Mouse (Mus musculus): ENCODE results near the gene Acsl5. TPM values are rescaled to one million over a fixed set of nuclear protein-coding genes. Genes with fewer than 3 reads are reported as not detected.

Gene Acsl5
- polyA plus RNA-seq, 1 experiment from 2014 or later, result 19.8 TPM

DNA sequence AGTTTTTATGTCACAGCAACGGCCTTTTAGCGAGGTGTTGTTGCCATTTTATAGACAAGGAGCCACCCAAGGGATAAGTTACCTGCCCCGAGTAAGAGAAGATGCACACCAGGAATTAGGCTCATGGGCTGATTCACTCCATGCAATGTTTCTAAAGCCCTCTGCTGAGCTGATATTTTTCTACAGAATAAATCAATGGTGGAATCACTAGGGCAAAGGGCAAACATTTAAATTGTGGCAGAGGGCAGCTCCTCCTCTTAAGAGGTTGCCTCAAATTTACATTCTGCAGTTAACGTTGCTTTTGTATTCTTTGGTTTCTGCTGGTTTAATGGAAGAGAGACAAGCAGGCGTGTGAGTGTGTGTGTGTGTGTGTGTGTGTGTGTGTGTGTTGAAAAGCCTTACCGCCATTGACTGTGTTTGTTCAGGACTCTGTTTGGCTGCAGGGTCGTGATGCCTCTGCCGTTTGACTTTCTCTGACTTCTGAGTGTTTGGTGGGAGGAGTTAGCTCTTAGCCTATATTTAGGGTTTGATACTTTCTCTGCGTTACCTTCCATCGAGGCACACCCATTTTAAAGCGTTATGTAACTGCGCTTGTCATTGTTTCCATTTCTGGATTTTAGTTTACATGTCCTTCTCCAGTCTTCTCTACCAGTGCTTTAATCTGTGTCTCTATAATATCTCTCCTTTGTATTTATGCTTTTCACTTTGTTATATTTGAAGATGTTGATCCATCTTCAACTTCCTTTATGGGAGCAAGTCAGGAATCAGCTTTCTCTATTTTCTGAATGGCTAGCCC is 8.8 kb downstream of the Acsl5 start:
- H3K4me3 ChIP-seq (ENCODE audit: low read depth, low read length), result no peak overlapping the region
- H3K9ac ChIP-seq (ENCODE audit: low read length), result no peak overlapping the region
- no peak overlapping the region for H3K4me2 ChIP-seq (ENCODE audit: low read depth, severe bottlenecking)
- H3K36me3 ChIP-seq (ENCODE audit: control insufficient read depth, insufficient read depth, low read length), result no peaks in the 10 kb centered on the region
- H3K27ac ChIP-seq (replicated peaks; ENCODE audit: low read depth, low read length), result no peak overlapping the region
- 78% methylated on average over 12 of the region's 12 CpGs for WGBS
- H3K4me1 ChIP-seq (ENCODE audit: control insufficient read depth, insufficient read depth, low read length), result no peaks in the 10 kb centered on the region
- DNase-seq (ENCODE audit: low spot score) (no peak), ATAC-seq (ENCODE audit: insufficient number of reproducible peaks, low FRiP score, low TSS enrichment, low read depth) (no peak)
- no peaks in the 10 kb centered on the region for H3K9me3 ChIP-seq (ENCODE audit: control insufficient read depth, low read length)
- no peaks in the 10 kb centered on the region for H3K27me3 ChIP-seq (ENCODE audit: control insufficient read depth, insufficient read depth, low read length)

GRCm38 (mm10) chr19:55265269-55265668 is 13.5 kb downstream of the Acsl5 start:
- no peak for ATAC-seq (ENCODE audit: insufficient number of reproducible peaks, low FRiP score, low TSS enrichment, low read depth)
- Histone ChIP-seq H3K4me3 (ENCODE audit: low read depth, low read length) (no peak overlapping the region), H3K9me3 (ENCODE audit: control insufficient read depth, low read length) (no peaks in the 10 kb centered on the region), H3K27me3 (ENCODE audit: control insufficient read depth, insufficient read depth, low read length) (no peaks in the 10 kb centered on the region), H3K36me3 (ENCODE audit: control insufficient read depth, insufficient read depth, low read length) (no peaks in the 10 kb centered on the region), H3K4me2 (ENCODE audit: low read depth, severe bottlenecking) (no peak overlapping the region), H3K27ac (replicated peaks; ENCODE audit: low read depth, low read length) (no peak overlapping the region), H3K9ac (ENCODE audit: low read length) (no peak overlapping the region), H3K4me1 (ENCODE audit: control insufficient read depth, insufficient read depth, low read length) (no peaks in the 10 kb centered on the region)
- DNase-seq (ENCODE audit: low spot score), result no peak
- 84% methylated on average over 3 of the region's 3 CpGs for WGBS

GRCm38 (mm10) chr19:55266786-55267185 is 15.0 kb downstream of the Acsl5 start:
- no peaks in the 10 kb centered on the region for H3K27me3 ChIP-seq (ENCODE audit: control insufficient read depth, insufficient read depth, low read length)
- no peaks in the 10 kb centered on the region for H3K36me3 ChIP-seq (ENCODE audit: control insufficient read depth, insufficient read depth, low read length)
- DNase-seq (ENCODE audit: low spot score) (no peak), ATAC-seq (ENCODE audit: insufficient number of reproducible peaks, low FRiP score, low TSS enrichment, low read depth) (no peak)
- H3K27ac ChIP-seq (replicated peaks; ENCODE audit: low read depth, low read length), result no peak overlapping the region
- no peak overlapping the region for H3K9ac ChIP-seq (ENCODE audit: low read length)
- H3K4me3 ChIP-seq (ENCODE audit: low read depth, low read length), result no peak overlapping the region
- H3K4me2 ChIP-seq (ENCODE audit: low read depth, severe bottlenecking), result no peak overlapping the region
- H3K9me3 ChIP-seq (ENCODE audit: control insufficient read depth, low read length), result no peaks in the 10 kb centered on the region
- H3K4me1 ChIP-seq (ENCODE audit: control insufficient read depth, insufficient read depth, low read length), result no peaks in the 10 kb centered on the region
- 80% methylated on average over 3 of the region's 3 CpGs for WGBS

DNA sequence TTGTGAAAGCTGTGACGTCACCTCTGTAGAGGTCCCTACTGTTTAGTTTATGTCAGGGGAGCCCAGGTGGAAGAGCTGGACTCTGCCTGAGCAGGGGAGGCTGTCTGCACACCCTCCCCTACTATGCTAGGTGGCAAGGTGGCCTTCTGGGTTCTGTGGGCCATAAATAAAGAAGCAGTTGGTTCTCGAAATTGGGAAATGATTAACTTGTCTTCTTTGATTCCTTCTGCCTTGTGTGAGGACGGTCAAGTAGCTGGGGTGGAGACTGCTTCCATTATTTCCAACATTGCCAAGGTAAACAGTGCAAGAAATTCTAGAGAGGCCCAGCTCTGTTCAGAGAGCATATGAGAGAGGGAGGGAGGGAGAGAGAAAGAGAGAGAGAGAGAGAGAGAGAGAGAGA is 16.4 kb downstream of the Acsl5 start:
- no peak for DNase-seq (ENCODE audit: low spot score)
- no peaks in the 10 kb centered on the region for H3K27me3 ChIP-seq (ENCODE audit: control insufficient read depth, insufficient read depth, low read length)
- no peaks in the 10 kb centered on the region for H3K4me1 ChIP-seq (ENCODE audit: control insufficient read depth, insufficient read depth, low read length)
- H3K4me3 ChIP-seq (ENCODE audit: low read depth, low read length), result no peak overlapping the region
- no peaks in the 10 kb centered on the region for H3K36me3 ChIP-seq (ENCODE audit: control insufficient read depth, insufficient read depth, low read length)
- H3K27ac ChIP-seq (replicated peaks; ENCODE audit: low read depth, low read length), result no peak overlapping the region
- 81% methylated on average over 3 of the region's 3 CpGs for WGBS
- H3K9me3 ChIP-seq (ENCODE audit: control insufficient read depth, low read length), result no peaks in the 10 kb centered on the region
- H3K4me2 ChIP-seq (ENCODE audit: low read depth, severe bottlenecking), result no peak overlapping the region
- no peak for ATAC-seq (ENCODE audit: insufficient number of reproducible peaks, low FRiP score, low TSS enrichment, low read depth)
- no peak overlapping the region for H3K9ac ChIP-seq (ENCODE audit: low read length)

GRCm38 (mm10) chr19:55269051-55269450 is 17.3 kb downstream of the Acsl5 start:
- no peak for DNase-seq (ENCODE audit: low spot score)
- H3K4me1 ChIP-seq (ENCODE audit: control insufficient read depth, insufficient read depth, low read length), result no peaks in the 10 kb centered on the region
- no peaks in the 10 kb centered on the region for H3K27me3 ChIP-seq (ENCODE audit: control insufficient read depth, insufficient read depth, low read length)
- H3K27ac ChIP-seq (replicated peaks; ENCODE audit: low read depth, low read length), result no peak overlapping the region
- WGBS, result 80% methylated on average over 5 of the region's 5 CpGs
- H3K9me3 ChIP-seq (ENCODE audit: control insufficient read depth, low read length), result no peaks in the 10 kb centered on the region
- no peaks in the 10 kb centered on the region for H3K36me3 ChIP-seq (ENCODE audit: control insufficient read depth, insufficient read depth, low read length)
- H3K9ac ChIP-seq (ENCODE audit: low read length), result no peak overlapping the region
- H3K4me3 ChIP-seq (ENCODE audit: low read depth, low read length), result no peak overlapping the region
- H3K4me2 ChIP-seq (ENCODE audit: low read depth, severe bottlenecking), result no peak overlapping the region
- ATAC-seq (ENCODE audit: insufficient number of reproducible peaks, low FRiP score, low TSS enrichment, low read depth), result no peak

- no peak for DNase-seq (ENCODE audit: low spot score)
- Histone ChIP-seq H3K4me1 (ENCODE audit: control insufficient read depth, insufficient read depth, low read length) (no peaks in the 10 kb centered on the region), H3K4me3 (ENCODE audit: low read depth, low read length) (no peak overlapping the region), H3K36me3 (ENCODE audit: control insufficient read depth, insufficient read depth, low read length) (no peaks in the 10 kb centered on the region), H3K9me3 (ENCODE audit: control insufficient read depth, low read length) (no peaks in the 10 kb centered on the region), H3K9ac (ENCODE audit: low read length) (no peak overlapping the region), H3K27me3 (ENCODE audit: control insufficient read depth, insufficient read depth, low read length) (no peaks in the 10 kb centered on the region), H3K27ac (replicated peaks; ENCODE audit: low read depth, low read length) (no peak overlapping the region), H3K4me2 (ENCODE audit: low read depth, severe bottlenecking) (no peak overlapping the region)
- WGBS, result 28% methylated on average over 3 of the region's 3 CpGs
- ATAC-seq (ENCODE audit: insufficient number of reproducible peaks, low FRiP score, low TSS enrichment, low read depth), result no peak
Measured at GRCm38 (mm10) chr19:55271448-55271847, 19.7 kb downstream of the Acsl5 start.

DNA sequence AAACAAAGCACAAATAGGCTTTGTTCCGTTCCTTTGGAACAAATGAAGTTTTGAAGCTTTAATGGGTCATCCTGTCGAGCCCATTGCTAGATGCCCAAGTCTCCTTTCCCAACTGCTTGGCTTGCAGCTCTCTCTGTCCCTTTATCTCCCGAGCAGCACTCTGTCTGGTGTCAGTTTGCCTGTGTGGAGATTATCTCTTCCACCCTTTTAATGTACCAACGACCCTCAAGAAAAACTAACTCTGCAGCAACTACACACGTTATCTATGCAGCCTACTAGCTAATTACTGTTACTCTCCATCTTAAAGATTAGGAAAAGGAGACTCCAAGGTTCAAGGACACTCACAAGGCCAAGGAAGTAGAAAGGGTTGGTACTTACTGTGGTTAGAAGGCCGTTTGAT is 21.6 kb downstream of the Acsl5 start:
- ATAC-seq (ENCODE audit: insufficient number of reproducible peaks, low FRiP score, low TSS enrichment, low read depth) (no peak), DNase-seq (ENCODE audit: low spot score) (no peak)
- no peaks in the 10 kb centered on the region for H3K36me3 ChIP-seq (ENCODE audit: control insufficient read depth, insufficient read depth, low read length)
- WGBS, result 78% methylated on average over 6 of the region's 6 CpGs
- no peaks in the 10 kb centered on the region for H3K27me3 ChIP-seq (ENCODE audit: control insufficient read depth, insufficient read depth, low read length)
- H3K27ac ChIP-seq (replicated peaks; ENCODE audit: low read depth, low read length), result no peak overlapping the region
- no peak overlapping the region for H3K4me3 ChIP-seq (ENCODE audit: low read depth, low read length)
- H3K9me3 ChIP-seq (ENCODE audit: control insufficient read depth, low read length), result no peaks in the 10 kb centered on the region
- no peak overlapping the region for H3K4me2 ChIP-seq (ENCODE audit: low read depth, severe bottlenecking)
- H3K9ac ChIP-seq (ENCODE audit: low read length), result no peak overlapping the region
- H3K4me1 ChIP-seq (ENCODE audit: control insufficient read depth, insufficient read depth, low read length), result no peaks in the 10 kb centered on the region

GRCm38 (mm10) chr19:55276100-55276499 is 24.4 kb downstream of the Acsl5 start:
- no peaks in the 10 kb centered on the region for H3K4me1 ChIP-seq (ENCODE audit: control insufficient read depth, insufficient read depth, low read length)
- H3K36me3 ChIP-seq (ENCODE audit: control insufficient read depth, insufficient read depth, low read length), result no peaks in the 10 kb centered on the region
- no peaks in the 10 kb centered on the region for H3K27me3 ChIP-seq (ENCODE audit: control insufficient read depth, insufficient read depth, low read length)
- H3K9me3 ChIP-seq (ENCODE audit: control insufficient read depth, low read length), result no peaks in the 10 kb centered on the region
- H3K4me2 ChIP-seq (ENCODE audit: low read depth, severe bottlenecking), result no peak overlapping the region
- 87% methylated on average over 4 of the region's 4 CpGs for WGBS
- H3K27ac ChIP-seq (replicated peaks; ENCODE audit: low read depth, low read length), result no peak overlapping the region
- H3K9ac ChIP-seq (ENCODE audit: low read length), result no peak overlapping the region
- no peak for DNase-seq (ENCODE audit: low spot score)
- H3K4me3 ChIP-seq (ENCODE audit: low read depth, low read length), result no peak overlapping the region
- ATAC-seq (ENCODE audit: insufficient number of reproducible peaks, low FRiP score, low TSS enrichment, low read depth), result no peak

- H3K9me3 ChIP-seq (ENCODE audit: control insufficient read depth, low read length), result no peaks in the 10 kb centered on the region
- no peak for ATAC-seq (ENCODE audit: insufficient number of reproducible peaks, low FRiP score, low TSS enrichment, low read depth)
Measured at GRCm38 (mm10) chr19:55276770-55277169, 25.0 kb downstream of the Acsl5 start.

More at GRCm38 (mm10) chr19:55276770-55277169, 25.0 kb downstream of the Acsl5 start:
- Histone ChIP-seq H3K9ac (ENCODE audit: low read length) (no peak overlapping the region), H3K4me1 (ENCODE audit: control insufficient read depth, insufficient read depth, low read length) (no peaks in the 10 kb centered on the region), H3K4me2 (ENCODE audit: low read depth, severe bottlenecking) (no peak overlapping the region), H3K27me3 (ENCODE audit: control insufficient read depth, insufficient read depth, low read length) (no peaks in the 10 kb centered on the region), H3K4me3 (ENCODE audit: low read depth, low read length) (no peak overlapping the region), H3K36me3 (ENCODE audit: control insufficient read depth, insufficient read depth, low read length) (no peaks in the 10 kb centered on the region), H3K27ac (replicated peaks; ENCODE audit: low read depth, low read length) (no peak overlapping the region)
- DNase-seq (ENCODE audit: low spot score), result no peak
- WGBS, result 88% methylated on average over 3 of the region's 3 CpGs
